Mouse (Mus musculus): ENCODE data around the gene Tnks1bp1.

The Tnks1bp1 gene

DNA sequence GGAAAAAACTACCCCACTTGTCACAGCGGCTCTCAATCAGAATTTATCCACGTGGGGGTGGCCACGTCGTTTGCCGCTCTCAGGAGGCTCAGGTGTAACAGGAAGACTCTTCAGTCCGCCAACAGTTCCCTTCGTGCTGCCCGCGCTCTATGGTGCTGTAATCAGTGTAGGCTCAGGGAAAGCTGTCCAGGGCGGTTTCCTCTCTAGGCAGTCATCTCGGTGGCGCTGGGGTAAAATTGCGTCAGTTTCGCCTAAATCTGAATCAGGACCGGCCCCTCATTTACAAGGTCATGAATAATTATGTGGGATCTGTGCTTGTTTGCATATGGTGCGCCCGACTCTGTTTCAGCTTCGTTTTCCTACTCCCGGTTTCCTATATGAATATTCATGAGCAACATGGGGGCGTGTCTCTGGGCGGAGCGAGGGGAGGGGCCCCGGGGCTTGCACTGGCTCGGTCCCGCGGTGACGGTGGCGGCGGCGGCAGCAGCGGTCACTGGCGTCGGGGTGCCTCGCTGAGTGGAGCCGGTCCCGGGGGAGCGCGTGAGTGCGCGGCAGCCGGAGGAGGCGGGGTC, at the start of gene Tnks1bp1:
TSS of gene Tnks1bp1 (plus strand) at position 427 of the 572 bp plus-strand sequence.
- peak; percentile 99 for DNase-seq (ENCODE audit: low read depth, low spot score)

DNA sequence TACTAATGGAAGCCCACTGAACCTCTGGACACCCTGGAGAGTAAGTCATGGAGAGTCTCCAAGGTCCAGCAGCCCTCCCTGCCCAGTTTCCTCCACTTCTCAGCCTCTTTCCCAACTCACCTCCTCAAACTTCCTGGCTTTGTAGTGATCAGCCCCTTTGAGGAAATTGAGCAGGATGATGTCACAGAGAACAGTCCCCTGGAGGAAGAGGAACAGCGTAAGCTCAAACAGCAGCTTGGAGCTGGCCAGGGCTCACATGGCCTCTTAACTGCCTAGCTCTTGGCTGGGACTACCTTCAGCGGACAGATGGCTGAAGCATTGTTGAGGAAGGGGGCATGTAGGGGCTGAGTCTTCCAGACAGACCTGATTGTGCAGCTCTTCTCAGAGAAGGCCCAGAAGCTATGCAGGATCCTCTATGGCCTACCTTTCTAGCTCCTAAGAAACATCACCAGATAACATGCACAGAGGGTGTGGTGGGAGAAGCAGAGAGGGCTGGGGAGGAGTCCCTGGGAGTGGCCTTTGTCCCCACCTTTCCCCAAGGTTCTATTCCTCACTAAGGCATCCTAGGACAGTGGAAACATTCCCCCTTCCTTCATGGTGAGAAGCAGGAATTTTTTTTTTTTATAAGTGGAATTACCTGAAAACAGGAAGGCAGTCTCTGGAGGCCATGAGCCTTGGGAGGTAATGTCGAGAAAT, 48.2 kb upstream of the Tnks1bp1 start:
- no peak for DNase-seq (ENCODE audit: low read depth, low spot score)

DNA sequence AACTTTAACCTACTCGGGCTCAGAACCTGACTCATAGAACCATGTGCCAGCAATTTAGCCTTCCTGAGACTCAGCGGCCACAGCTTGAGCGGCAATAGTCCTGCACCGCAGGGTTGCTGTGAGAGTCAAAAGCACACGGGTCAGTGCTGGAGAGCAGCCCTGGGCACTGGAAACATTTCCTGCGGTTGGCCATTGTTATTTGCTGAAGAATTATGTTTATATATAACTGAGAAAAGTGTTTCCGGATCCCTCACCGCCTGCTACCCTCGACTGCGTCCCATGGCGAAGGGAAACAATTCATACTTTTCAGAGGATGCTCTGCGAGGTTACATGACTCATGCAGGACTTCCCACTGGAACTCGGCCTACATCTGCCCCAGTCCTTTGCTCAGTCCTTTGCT, 46.3 kb upstream of the Tnks1bp1 start:
- DNase-seq (ENCODE audit: low read depth, low spot score): no peak

DNA sequence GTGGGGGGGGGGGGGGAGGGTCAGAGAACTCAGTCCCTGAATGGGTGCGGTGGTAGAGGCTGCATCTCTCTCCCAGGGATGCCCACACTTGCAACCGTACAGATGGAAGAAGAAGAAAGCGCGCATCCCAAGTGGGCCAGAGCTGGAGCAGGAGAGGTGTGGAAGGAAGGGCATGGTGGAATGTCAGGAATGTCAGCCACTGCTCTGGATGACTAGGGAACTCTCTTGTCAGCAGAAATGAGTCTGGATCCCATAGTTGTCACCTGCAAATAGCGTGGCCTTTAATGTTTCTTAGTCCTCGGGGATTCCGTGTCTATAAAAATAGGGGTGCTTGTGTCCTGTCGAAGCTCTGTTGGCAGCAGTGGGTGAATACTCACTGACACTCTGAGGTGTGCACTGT, 45.2 kb upstream of the Tnks1bp1 start:
- peak; percentile 9 for DNase-seq (ENCODE audit: low read depth, low spot score)

DNA sequence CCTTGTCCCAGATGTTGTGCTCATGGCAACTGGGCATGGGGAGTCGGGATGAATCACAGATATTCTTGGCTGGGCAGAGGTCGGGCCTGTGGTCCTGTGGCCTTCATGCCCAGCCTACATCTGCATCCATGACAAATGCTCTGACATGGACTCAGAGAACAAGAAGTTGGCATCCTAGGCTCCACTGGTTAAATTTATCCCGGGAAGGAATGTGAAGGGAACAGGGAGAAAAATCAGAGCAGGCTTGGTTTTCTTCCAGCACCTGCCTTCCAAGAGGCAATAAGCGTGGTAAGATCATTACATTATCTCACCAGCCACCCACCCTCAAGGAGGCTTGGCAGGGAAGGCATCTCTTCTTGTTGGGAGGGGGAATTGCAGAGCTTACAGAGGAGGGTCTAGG, 43.5 kb upstream of the Tnks1bp1 start:
- no peak for DNase-seq (ENCODE audit: low read depth, low spot score)

DNA sequence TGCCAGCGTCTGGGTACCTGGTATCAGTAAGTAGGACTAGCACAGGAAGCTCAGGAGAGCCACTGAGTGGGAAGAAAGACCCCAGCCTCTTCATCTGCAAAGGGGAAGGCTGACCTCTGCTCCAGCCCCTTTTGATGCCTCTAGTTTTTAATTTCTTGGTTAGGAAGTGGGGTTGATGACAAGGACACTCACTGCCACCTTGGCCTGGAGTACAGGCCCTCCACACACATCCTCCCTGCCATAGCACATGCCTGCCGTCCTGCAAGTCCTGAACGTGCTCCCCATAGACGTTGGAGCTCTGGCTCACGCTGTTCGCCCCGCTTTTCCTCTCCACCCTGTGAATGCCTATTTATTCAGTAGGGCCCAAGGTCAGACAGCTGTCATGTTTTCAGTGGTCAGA, 41.2 kb upstream of the Tnks1bp1 start:
- DNase-seq (ENCODE audit: low read depth, low spot score): no peak

DNA sequence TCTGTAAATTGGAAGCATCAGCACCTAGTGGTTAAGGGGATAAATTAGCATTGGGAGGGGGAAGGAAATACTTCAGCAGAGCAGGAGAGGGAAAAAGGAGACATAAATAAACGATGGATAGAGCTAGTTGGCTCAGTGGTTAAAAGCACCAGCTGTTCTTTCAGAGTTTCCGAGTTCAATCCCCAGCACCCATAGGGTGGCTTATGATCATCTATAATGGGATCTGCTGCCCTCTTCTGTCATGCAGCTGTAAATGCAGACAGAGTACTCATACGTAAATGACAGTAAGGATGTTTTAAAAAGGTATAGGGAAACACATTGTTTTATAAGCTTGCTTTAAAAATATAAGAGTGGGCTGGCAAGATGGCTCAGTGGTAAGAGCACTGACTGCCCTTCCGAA, 40.1 kb upstream of the Tnks1bp1 start:
- peak; percentile 27 for DNase-seq (ENCODE audit: low read depth, low spot score)

DNA sequence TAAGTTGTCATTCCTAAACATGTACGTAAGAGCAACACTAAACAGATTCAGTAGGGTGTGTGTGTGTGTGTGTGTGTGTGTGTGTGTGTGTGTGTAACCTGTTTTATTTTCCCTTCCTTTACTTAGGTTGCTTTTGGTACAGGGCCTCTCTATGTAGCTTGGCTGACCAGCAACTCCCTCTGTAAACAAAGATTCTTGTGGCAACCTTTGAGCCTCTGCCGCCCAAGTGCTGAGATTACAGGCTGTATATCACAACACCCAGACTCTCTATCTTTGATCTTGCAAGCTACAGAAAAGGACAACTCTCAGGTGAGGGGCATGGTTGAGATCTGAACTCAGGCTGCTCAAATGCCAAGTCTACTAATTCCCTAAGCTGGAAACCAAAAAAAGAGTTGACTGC, 38.6 kb upstream of the Tnks1bp1 start:
- no peak for DNase-seq (ENCODE audit: low read depth, low spot score)

DNA sequence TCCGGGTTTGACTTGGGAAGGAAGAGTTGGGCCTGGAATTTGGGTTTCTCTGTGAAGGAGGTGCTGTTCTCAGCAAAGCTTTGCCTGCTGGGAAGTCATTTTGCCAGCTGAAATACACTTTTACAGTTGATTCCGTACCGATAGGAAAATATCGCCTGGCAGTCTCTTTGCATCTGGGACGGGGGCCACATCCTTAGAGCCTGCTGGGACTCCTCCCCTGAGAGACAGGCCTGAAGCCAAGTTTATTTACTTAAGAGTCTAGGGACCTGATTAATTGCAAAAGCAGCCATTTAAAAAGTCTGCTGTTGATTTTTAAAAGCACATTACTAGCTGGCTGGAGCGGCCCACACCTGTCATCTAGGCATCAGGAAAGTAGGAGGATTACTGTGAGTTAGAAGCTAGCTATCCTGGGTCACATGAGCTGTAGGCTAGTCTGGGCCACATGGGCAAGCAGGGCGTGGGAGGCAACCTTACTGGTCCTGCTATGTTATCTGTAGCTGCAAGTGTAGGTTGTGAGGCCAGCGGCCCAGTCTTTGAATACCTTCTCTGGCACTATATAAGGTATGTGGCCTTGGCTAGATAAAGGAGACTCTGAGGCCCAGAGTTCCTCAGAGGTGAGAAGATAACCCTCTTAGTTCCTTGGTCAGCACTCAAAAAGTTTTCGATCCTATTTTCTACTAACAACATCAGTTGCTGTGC, 35.8 kb upstream of the Tnks1bp1 start:
- DNase-seq (ENCODE audit: low read depth, low spot score): no peak

DNA sequence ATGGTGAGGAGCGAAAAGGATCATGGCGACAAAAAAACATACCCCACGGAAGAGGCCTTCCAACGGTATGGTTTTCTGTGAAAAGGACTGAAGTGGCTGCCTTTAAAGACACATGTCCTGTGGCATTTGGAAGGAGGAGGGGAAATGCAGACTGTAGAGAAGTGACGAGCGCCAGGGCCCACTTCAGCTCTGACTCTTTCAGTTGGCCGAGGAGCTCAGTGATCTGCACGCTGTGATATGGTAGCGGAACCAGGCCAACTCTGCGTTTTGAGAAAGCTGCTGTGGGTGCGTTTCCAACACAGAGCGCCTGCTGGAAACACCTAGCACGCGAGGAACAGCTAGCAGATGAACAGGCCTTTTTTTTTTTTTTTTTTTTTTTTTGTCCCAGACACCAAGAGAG, 35.1 kb upstream of the Tnks1bp1 start:
- DNase-seq (ENCODE audit: low read depth, low spot score): no peak

DNA sequence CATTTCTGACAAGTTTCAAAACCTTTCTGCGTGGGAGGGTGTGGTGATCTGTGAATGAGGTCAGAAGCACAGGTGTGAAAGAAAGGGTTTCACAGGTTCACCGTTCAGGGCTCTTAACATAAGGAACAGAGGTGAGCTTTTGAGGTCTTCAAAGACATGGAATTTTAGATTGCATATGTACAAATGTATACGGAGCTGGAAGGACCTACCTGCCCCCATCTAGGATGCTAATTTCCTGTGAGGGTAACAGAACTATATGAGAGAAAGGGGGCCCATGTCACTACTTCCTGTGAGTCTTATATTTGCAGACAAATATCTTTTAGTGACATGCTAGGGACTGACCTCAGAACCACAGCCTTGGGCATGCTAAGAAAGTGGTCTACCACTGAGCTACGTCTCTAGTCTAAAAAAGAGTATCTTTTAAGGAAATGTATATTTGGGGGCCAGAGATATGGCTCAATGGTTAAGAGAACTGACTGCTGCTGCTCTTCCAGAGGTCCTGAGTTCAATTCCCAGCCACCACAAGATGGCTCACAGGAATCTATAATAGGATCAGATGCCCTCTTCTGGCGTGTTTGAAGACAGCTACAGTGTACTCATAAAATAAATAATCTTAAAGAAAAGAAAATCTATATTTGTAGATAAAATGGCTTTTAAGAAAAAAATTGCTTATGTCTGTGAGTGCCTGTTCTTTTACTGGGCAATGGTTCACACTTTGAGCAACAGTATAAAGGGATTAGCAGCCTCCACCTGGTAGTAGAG, 33.8 kb upstream of the Tnks1bp1 start:
- DNase-seq (ENCODE audit: low read depth, low spot score): no peak

DNA sequence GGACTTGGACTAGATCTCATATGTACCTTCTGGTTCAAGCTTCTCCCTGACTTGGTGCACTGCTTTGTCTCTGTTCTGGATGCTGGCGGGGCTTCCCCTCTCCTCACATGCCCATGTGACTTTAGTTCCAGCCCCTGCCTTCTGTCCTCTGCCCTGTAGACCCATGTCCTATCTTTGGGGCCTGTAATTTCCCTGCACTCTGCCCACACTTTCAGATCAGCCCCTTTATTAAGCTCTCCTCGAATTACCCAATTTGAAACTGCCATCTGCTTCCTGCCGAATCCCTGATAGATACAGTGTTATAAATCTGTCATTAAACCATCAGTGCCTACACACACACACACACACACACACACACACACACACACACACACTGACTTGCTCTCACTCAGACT, 33.2 kb upstream of the Tnks1bp1 start:
- no peak for DNase-seq (ENCODE audit: low read depth, low spot score)

DNA sequence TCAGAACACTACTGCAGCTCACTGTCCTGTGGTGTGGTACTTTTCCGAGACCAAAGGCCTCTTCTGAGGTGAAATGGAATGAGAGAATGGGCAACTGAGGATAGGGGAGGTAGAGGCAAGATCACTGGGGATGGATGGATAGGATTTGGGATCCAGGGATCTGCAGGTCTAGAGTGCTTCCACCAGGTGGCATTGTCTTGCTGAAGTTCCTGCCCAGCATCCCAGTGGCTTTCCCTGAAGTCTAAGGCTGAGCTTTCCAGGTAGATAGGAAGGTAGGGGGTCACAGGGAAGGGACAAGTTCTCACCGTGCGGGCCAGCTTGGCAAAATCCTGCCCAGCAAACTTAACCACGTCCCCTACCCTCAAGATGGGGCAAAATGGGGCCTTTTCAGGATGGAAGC, 25.8 kb upstream of the Tnks1bp1 start:
- peak; percentile 58 for DNase-seq (ENCODE audit: low read depth, low spot score)

DNA sequence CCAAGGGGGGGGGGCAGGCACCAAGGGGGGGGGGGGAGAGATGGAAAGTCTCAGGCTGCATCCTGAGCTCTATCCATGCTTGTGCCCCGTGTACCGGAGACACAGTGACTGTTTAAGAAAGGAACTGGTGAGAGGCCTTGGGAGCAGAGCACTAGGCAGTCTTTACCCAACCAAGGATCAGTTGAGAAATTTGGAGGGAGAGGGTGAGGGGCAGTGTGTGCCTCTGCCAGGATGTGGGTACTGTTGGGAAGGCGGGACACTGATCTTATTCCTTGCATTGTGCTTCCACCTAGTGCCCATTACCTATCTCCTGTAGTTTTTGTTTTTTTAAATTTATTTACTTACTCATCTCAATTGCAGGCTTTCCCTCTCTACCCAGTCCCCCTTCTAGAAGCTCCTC, 21.6 kb upstream of the Tnks1bp1 start:
- DNase-seq (ENCODE audit: low read depth, low spot score): no peak

DNA sequence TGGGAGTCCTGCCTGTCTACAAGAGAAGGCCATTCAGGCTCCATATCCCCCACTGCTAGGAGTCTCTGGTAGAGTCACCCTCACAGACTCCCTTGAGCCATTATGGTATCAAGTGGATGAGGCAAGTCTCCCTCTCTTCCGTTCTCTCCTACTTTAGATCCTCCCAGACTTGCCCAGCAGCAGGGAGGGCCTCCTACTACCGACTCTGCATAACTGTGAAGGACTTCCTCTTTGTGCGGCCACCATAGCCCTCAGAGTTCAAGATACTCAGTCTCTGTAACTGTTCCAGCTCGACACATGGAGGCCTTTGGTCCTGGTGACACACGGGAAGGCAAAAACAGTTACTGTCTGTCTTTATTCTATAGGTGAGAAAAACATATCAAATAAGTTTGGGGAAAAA, 20.5 kb upstream of the Tnks1bp1 start:
- no peak for DNase-seq (ENCODE audit: low read depth, low spot score)

DNA sequence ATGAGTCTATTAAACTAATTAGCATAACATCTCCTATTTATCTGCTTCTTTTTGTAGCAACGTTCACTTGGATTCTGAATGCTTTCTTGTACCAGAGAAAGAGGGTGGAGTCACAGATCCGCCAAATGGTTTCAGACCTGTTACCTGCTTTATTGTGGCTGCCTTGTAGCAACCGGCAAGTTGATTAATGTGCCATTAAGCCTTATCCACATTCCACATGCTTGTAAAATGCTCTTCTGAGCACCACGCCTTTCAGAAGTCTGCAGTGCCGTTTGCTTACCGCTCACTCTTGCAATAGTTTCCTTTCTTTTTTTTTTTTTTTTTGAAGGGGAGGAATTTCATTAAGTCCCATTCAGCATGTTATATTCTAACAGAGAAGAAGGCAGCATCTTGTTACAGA, 17.9 kb upstream of the Tnks1bp1 start:
- DNase-seq (ENCODE audit: low read depth, low spot score): no peak

DNA sequence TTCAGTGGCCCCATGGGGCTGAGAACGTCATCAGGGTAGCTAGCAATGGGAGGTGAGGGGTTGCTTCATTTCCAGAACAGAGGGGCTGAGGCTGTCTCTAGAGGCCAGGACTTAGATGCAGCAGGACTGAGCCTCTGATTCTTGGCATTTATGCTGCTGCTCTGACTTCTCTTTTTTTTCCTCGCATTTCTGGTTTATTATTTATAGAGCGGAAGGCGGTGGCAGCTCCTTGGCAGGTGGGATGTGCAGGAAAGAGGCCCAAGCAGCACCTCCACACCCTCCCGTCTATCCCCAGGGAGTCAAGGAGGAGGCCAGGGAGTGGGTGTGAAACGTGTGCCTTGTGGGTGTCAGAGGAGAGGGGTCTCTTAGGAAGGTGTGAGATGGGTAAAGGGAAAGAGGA, 16.8 kb upstream of the Tnks1bp1 start:
- DNase-seq (ENCODE audit: low read depth, low spot score): no peak

DNA sequence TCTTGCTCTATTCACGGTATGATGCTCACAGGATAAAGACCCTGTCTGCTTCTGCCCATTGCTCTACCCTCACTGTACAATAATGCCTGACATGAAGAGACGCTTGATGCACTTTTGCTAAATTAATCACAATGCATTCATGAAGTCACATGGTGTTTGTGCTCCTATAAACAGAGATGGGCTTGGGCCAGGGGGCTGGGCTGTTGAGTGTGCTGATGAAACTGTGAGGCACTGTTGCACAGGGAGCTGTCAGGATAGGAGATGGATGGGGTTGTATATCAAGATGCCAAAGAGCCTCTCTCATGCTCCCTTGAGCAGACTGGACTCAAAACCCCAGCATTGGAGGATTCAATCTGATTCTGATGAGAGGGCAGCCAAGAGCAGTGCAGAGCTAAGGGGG, 14.7 kb upstream of the Tnks1bp1 start:
- no peak for DNase-seq (ENCODE audit: low read depth, low spot score)

DNA sequence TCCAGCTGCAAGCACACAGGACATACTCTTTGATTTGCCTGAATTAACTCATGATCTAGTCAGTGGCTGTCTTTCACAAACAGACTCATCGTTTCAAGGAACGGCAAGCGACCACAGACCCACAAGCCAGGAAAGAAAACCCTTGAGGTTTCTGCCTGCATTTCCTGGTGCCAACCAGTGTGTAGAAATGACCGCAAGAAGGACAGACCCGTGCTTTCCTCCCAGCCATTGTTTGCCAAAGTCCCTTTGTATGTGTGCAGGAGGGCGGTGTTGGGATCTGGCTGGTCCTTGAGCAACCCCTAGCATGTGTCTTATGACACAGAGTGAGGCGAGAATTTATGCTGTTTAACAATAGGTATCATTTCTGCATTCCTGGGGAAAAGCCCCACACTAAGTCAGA, 13.7 kb upstream of the Tnks1bp1 start:
- no peak for DNase-seq (ENCODE audit: low read depth, low spot score)

DNA sequence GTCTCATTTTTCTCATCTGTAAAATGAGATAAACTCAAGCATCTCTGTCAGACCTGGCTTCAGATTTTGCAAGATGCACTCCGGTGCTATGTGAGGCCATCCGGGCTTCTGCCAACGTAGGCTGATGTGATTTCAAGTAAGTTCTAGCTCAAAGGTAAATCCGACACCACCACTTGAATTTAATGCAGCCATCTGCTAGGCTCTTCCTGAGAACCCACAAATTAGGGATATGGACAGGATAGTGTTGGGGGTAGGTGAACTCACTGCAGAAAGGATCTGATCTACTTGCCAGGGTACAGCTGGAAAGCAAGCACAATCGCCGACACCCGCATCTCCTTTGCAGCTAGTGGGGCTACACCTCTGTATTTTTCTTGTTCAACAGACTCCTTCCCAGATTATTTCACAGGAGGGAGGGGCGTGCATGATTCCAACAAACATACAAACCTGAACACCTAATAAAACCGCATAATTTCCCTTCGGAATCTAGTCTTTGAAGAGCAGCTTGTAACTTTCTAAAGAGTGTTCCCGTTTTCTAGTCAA, 11.2 kb upstream of the Tnks1bp1 start:
- DNase-seq (ENCODE audit: low read depth, low spot score): no peak

DNA sequence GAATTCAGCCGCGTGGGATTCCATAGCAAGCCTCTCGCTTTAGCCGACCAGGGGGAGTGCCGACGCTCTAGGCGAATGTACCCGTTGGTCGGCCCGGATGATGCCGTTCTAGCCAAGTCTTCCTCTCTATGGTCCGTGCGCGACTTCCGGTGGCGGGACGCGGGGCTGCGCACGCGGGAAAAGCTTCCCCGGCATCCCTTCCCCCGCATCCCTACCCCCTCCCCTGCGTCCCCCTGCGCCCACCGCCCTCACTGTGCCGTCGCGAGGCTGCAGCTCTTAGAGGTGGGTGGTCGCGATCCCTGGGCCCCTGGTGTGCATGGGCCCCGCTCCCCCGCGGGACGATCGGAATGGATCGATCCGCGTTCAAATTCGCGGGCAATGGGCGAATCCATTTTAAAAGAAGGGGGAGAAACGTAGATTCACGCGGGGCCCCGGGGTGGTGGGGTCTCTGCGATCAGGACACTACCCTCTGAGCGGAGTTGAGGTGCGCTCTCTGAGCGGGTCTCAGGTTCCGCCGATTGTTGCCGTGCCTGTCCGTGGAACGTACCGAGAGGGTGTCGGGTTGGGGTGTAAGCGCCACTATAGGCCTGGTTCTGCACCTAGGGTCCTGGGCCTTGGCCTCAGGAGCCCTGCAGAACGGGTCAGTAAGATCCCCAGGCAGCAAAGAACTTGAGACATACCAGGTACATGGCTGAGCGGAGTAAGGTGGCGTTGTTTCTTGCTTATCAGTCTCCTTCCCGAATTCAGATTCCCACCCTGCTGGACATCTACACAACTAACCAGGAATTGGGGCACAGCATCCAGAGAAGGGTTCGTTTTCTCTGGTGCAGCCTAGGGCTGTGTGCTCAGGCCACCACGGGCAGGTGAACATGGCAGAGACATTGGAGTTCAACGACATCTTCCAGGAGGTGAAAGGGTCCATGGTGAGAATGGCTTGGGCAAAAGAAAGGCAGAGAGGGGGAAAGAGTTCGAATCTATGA, 10.5 kb upstream of the Tnks1bp1 start, which contains the start of the genes Ssrp1 and P2rx3:
TSS of gene Ssrp1 (plus strand) at position 188 of the 980 bp plus-strand sequence.
TSS of gene P2rx3 (minus strand) at position 416 of the 980 bp plus-strand sequence.
- DNase-seq (ENCODE audit: low read depth, low spot score): peak; percentile 97
